Mouse (Mus musculus) hindbrain, embryonic 11.5 days (tissue): ENCODE results near the gene Gda. TPM values are rescaled to one million over a fixed set of nuclear protein-coding genes. Genes with fewer than 3 reads are reported as not detected.

Source experiments
- polyA plus RNA-seq: library from polyadenylated mRNA; unstranded; fragments of >200 nt; fragmentation: Nextera tagmentation; extraction: Ambion mirVana; gene quantifications from 2 replicates; pipeline ENCODE4 v1.2.1, GENCODE M21; 2014

Gda gene
- polyA plus RNA-seq, 1 experiment from 2014 or later: 0.08 TPM

Other genes starting within 250 kb of the Gda start
- 170 and 197 TPM in 2 replicates for gene Zfand5, start 201.2 kb downstream of the Gda start, polyA plus RNA-seq
- gene 1110059E24Rik, start 179.5 kb upstream of the Gda start, polyA plus RNA-seq: 74.5 and 75.6 TPM in 2 replicates
- 44.5 and 50.2 TPM in 2 replicates for gene Abhd17b, start 179.7 kb upstream of the Gda start, polyA plus RNA-seq